Mouse (Mus musculus) left cerebral cortex, postnatal 10 days (tissue): Measurements from ENCODE around the gene Depp1. TPM values are rescaled to one million over a fixed set of nuclear protein-coding genes. Genes with fewer than 3 reads are reported as not detected.
"Not testable (repeated sequence)": the region's sequence is repeated elsewhere in the genome, so short reads cannot be mapped to it uniquely, and the experiment has no call there.

ENCODE experiments used
- DNase-seq, 2 experiments: peaks; one replicate each; pipeline ENCODE4 v3.0.0; 2021 to 2022; ENCODE audit warnings: low spot score in 2 of 2, mixed read lengths in 1 of 2; ENCODE audit errors: extremely low spot score in 1 of 2
- intact Hi-C: fragments of 180-260 bp; cut with DNase I; formaldehyde crosslinking; loops from one replicate; pipeline ENCODE4 v1.15.1; 2025
- total RNA-seq, 2 experiments: library from RNA; stranded (reverse); gene quantifications; 2 replicates each; pipeline ENCODE4 v1.2.3; 2021

Gene Depp1
- 1 to 10 TPM; 1.1 to 3.5 TPM for total RNA-seq

- no peak for DNase-seq
- intact Hi-C loops: loop anchor here (5.0 to 10.0 kb wide), 3 partner anchors 117 to 1177 kb away; partner anchors contain the start of gene Cxcl12
Observed at GRCm38 (mm10) chr6:116650406-116650805, at the start of gene Depp1. Gene Depp1, plus strand, starts transcription at chr6:116650609.

- intact Hi-C loops, DNase-seq: not testable (repeated sequence)
Observed at GRCm38 (mm10) chr6:116600969-116601368, 49.4 kb upstream of the Depp1 start.

GRCm38 (mm10) chr6:116607230-116607629 is 43.2 kb upstream of the Depp1 start:
- intact Hi-C loops: no loop called here
- no peak for DNase-seq

- intact Hi-C loops: no loop called here
- no peak for DNase-seq
Observed at GRCm38 (mm10) chr6:116615719-116616118, 34.7 kb upstream of the Depp1 start.

GRCm38 (mm10) chr6:116618073-116618472 is 32.3 kb upstream of the Depp1 start:
- DNase-seq: no peak
- intact Hi-C loops: no loop called here

DNA sequence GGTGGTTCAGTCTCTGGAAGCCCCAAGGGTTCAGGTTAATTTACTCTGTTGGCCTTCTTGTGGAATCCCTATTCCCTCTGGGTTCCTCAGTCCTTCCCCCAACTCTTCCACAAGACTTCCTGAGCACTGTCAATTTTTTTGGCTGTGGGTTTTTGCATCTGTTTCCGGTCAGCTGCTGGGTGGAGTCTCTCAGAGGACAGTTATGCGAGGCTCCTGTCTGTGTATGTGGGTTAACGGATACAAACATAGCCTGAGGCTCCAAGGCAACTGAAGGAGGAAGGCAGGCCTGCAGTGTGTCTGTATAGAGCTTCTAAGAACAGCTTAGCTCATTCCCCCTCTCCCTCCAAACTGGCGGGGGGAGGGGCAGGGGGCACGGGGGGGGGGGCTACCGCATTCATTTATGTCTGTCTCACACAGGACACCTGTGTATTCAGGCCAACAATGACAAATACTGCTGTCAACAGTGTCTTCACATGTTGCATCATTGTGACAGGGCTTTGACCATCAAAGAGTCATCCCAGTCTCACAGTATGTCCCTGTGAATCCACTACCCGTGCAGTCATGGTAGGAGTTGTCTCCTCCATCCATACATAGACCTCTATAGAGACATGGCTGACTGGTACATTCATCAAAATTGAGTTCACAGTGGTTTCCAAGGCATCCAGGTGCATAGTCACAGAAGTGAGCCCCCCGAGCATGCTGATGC is 28.9 kb upstream of the Depp1 start:
- intact Hi-C loops: no loop called here
- no peak for DNase-seq

DNA sequence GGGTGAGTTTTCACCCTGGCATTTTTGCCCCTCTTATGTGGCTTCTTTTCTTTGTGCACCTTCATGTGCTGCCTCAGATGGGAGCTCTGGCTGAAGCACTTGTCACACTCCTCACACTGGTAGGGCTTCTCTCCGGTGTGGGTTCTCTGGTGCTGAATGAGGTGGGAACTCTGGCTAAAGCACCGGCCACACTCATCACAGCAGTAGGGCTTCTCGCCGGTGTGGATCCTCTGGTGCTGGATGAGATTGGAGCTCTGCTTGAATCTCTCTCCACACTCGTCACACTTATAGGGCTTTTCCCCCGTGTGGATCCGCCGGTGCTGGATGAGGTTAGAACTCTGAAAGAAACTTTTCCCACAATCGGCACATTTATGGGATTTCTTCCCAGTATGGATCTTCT is 24.0 kb upstream of the Depp1 start:
- intact Hi-C loops: not testable (repeated sequence)

GRCm38 (mm10) chr6:116628095-116628494 is 22.3 kb upstream of the Depp1 start:
- DNase-seq: no peak
- intact Hi-C loops: no loop called here

More for the DNA sequence above, 24.0 kb upstream of the Depp1 start:
- not testable (repeated sequence) for DNase-seq

- intact Hi-C loops: no loop called here
- DNase-seq: peak; percentile 63 to 83
Observed at GRCm38 (mm10) chr6:116628539-116629171, 21.8 kb upstream of the Depp1 start, which contains the start of gene Zfp422. Gene Zfp422, minus strand, starts transcription at chr6:116628999.

DNA sequence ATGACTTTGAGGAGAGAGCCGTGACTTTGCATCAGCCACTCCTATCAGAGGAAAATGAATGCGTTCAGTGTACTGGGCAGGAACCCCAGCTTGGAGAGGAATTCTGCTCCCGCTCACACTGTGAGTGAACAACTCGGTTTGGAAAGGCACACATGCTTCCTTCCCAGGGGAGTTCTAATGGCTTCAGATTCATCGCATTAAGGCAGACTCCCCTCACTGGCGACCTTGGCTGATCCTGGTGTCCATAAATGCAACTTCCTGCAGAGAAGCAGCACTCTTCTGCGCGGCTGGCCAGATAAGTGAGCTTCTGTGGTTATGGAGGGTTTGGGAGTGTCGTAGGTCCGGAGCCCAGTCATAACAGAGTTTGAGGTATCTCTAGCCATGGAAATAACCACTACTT is 20.6 kb upstream of the Depp1 start:
- DNase-seq: no peak
- intact Hi-C loops: no loop called here

- intact Hi-C loops: no loop called here
- peak in 1 of 2 experiments; percentile 84 for DNase-seq
Observed at GRCm38 (mm10) chr6:116632129-116632528, 18.3 kb upstream of the Depp1 start.

GRCm38 (mm10) chr6:116633741-116634695 is 16.4 kb upstream of the Depp1 start:
- intact Hi-C loops: no loop called here
- no peak for DNase-seq

- intact Hi-C loops: no loop called here
Observed at GRCm38 (mm10) chr6:116635251-116636180, 14.9 kb upstream of the Depp1 start.

GRCm38 (mm10) chr6:116636581-116637235 is 13.7 kb upstream of the Depp1 start:
- DNase-seq: no peak
- intact Hi-C loops: no loop called here

More at GRCm38 (mm10) chr6:116635251-116636180, 14.9 kb upstream of the Depp1 start:
- peak in 1 of 2 experiments; percentile 87 for DNase-seq

GRCm38 (mm10) chr6:116637496-116637895 is 12.9 kb upstream of the Depp1 start:
- no peak for DNase-seq
- intact Hi-C loops: no loop called here

DNA sequence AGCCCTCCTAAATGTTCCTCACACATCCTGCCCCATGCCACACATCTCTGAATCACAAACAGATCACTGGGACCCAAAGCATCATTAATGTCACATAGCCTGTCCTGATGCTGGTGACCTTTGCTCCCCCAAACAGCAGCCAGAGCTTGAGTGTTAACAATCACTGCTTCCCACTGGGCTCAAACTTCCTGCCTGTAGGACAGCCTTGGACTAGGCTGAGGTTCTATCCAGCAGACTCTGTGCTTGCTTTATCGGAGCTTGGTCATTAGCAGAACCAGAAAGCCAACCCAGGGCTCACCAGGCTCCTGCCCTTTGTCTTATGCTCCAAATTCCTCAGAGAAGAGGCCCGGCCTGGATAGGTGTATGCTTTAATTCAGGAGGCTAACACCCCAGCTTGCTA is 11.5 kb upstream of the Depp1 start:
- intact Hi-C loops: no loop called here
- no peak for DNase-seq

DNA sequence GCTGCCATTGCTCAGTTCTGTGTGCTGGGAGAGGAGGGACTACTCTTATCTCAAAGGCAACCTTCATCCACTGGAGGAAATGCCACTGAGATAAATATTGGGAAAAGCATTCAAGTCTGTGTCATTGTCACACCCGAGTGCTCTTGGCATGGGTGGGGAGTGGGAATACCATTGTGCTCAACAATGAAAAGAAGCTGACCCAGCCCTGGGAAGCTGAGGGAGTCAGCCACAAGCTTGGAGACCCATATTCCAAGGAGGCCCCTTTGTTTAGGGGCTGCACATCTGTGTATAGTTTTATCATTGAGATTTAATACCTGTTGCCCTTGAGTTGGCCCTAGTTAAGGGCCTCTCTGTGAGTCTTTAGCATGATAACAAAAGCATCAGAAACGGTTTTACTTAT is 10.7 kb upstream of the Depp1 start:
- no peak for DNase-seq
- intact Hi-C loops: no loop called here

- DNase-seq: peak in 1 of 2 experiments; percentile 36
- intact Hi-C loops: no loop called here
Observed at GRCm38 (mm10) chr6:116642942-116643341, 7.5 kb upstream of the Depp1 start.
